Mouse (Mus musculus): Measurements from ENCODE around the gene Gfra1. TPM values are rescaled to one million over a fixed set of nuclear protein-coding genes. Genes with fewer than 3 reads are reported as not detected.

Gfra1 gene
- polyA plus RNA-seq, 1 experiment from 2014 or later: 6.0 TPM

GRCm38 (mm10) chr19:58251698-58252097, 204.0 kb downstream of the Gfra1 start:
- no peak for DNase-seq (ENCODE audit: low spot score)
- peaks cover 43% of the 10 kb centered on the region for H3K27me3 ChIP-seq (ENCODE audit: insufficient read depth, poor library complexity, severe bottlenecking)
- H3K9me3 ChIP-seq: no peaks in the 10 kb centered on the region
- H3K36me3 ChIP-seq: no peaks in the 10 kb centered on the region
- WGBS: 76% methylated on average over 4 of the region's 4 CpGs
- peaks cover 10% of the 10 kb centered on the region; the same call in 1 of the 2 replicates for H3K4me1 ChIP-seq
- no peak overlapping the region for H3K27ac ChIP-seq
- no peak overlapping the region for H3K4me3 ChIP-seq

GRCm38 (mm10) chr19:58251095-58251494, 204.6 kb downstream of the Gfra1 start:
- WGBS: 49% methylated on average over 6 of the region's 6 CpGs
- Histone ChIP-seq H3K27me3 (ENCODE audit: insufficient read depth, poor library complexity, severe bottlenecking) (peaks cover 43% of the 10 kb centered on the region), H3K4me3 (no peak overlapping the region), H3K27ac (no peak overlapping the region), H3K4me1 (peaks cover 10% of the 10 kb centered on the region; the same call in 1 of the 2 replicates), H3K9me3 (no peaks in the 10 kb centered on the region), H3K36me3 (no peaks in the 10 kb centered on the region)
- DNase-seq (ENCODE audit: low spot score): no peak

- H3K9me3 ChIP-seq: no peaks in the 10 kb centered on the region
- no peak overlapping the region for H3K4me3 ChIP-seq
- H3K27ac ChIP-seq: no peak overlapping the region
- 82% methylated on average over 8 of the region's 8 CpGs for WGBS
- H3K27me3 ChIP-seq (ENCODE audit: insufficient read depth, poor library complexity, severe bottlenecking): peaks cover 49% of the 10 kb centered on the region
- no peak for DNase-seq (ENCODE audit: low spot score)
- peaks cover 10% of the 10 kb centered on the region; the same call in 1 of the 2 replicates for H3K4me1 ChIP-seq
- no peaks in the 10 kb centered on the region for H3K36me3 ChIP-seq
These were observed 205.5 kb downstream of the Gfra1 start for GRCm38 (mm10) chr19:58250237-58250636.

DNA sequence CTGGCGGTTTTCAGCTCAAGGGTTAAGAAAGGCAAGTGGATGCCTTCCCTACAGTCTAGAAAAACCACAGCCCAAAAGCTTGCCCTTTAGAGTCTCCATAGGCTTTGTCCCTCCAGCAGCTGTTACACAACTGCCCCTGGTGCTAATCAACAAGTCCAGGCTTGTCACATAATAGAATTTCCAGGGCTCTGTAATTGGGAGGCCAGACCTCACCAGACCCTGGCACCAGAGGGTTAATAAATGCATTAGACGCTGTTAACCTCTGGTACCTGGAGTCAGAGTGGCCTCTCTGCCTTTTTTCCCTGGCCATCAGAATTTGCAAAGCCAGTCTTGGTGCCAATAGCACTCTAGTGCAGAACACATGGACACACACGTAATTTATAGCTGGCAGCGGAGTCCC, 211.6 kb downstream of the Gfra1 start:
- DNase-seq (ENCODE audit: low spot score): no peak
- H3K27ac ChIP-seq: no peak overlapping the region
- H3K9me3 ChIP-seq: no peaks in the 10 kb centered on the region
- H3K27me3 ChIP-seq (ENCODE audit: insufficient read depth, poor library complexity, severe bottlenecking): peaks cover 16% of the 10 kb centered on the region; the same call in 1 of the 2 replicates
- 57% methylated on average over 4 of the region's 4 CpGs for WGBS
- peaks cover 16% of the 10 kb centered on the region for H3K4me1 ChIP-seq
- H3K4me3 ChIP-seq: no peak overlapping the region
- H3K36me3 ChIP-seq: no peaks in the 10 kb centered on the region

DNA sequence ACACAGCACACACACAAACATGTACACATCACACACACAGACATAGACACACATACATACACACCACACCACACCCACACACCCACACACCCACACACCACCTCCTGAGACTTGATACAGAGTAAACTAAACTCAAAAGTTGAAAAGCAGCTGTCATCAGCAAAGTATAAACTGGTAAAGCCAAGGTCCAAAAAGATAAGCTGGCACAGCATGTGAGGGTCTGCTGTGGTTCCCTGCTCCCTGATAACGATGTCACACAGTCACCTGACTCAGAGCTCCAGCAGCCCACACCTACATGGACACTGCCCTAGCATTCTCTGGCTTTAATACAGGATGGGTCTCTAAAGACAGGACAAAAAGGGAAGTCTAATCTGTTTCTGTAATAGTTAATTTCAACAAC, 212.1 kb downstream of the Gfra1 start:
- peaks cover 16% of the 10 kb centered on the region for H3K4me1 ChIP-seq
- WGBS: 40% methylated on average over 1 of the region's 1 CpGs
- no peaks in the 10 kb centered on the region for H3K9me3 ChIP-seq
- H3K4me3 ChIP-seq: no peak overlapping the region
- H3K27me3 ChIP-seq (ENCODE audit: insufficient read depth, poor library complexity, severe bottlenecking): peaks cover 13% of the 10 kb centered on the region; the same call in 1 of the 2 replicates
- no peaks in the 10 kb centered on the region for H3K36me3 ChIP-seq
- DNase-seq (ENCODE audit: low spot score): no peak
- no peak overlapping the region for H3K27ac ChIP-seq

GRCm38 (mm10) chr19:58238325-58238724, 217.4 kb downstream of the Gfra1 start:
- no peak overlapping the region for H3K4me3 ChIP-seq
- H3K36me3 ChIP-seq: no peaks in the 10 kb centered on the region
- DNase-seq (ENCODE audit: low spot score): no peak
- WGBS: 72% methylated on average over 8 of the region's 8 CpGs
- H3K9me3 ChIP-seq: no peaks in the 10 kb centered on the region
- H3K27me3 ChIP-seq (ENCODE audit: insufficient read depth, poor library complexity, severe bottlenecking): no peaks in the 10 kb centered on the region
- peaks cover under 1% of the 10 kb centered on the region; the same call in 1 of the 2 replicates for H3K4me1 ChIP-seq
- H3K27ac ChIP-seq: no peak overlapping the region

DNA sequence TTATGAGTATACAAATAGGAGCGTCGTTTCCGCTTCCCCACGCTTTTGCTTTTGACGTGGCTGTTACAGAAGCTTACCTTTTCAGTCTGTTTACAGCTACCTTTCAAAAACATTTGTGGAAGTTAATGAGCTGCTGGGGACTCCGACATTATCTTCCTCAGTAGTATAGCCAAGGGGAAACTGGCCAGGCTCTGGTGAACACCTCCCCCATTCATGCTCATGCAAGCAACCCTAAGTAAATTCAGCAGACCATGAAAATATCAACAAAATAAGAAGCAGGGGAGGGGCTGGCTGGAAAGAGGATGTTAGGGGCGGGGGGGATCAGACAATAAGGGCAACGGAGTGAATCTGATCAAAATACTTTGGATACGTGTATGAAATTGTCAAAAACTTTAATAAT, 228.0 kb downstream of the Gfra1 start:
- Histone ChIP-seq H3K27ac (no peak overlapping the region), H3K27me3 (ENCODE audit: insufficient read depth, poor library complexity, severe bottlenecking) (0 out of 2 replicates have a peak, but pooled peaks cover 7% of the 10 kb centered on the region), H3K4me3 (no peak overlapping the region), H3K4me1 (no peaks in the 10 kb centered on the region), H3K9me3 (no peaks in the 10 kb centered on the region), H3K36me3 (no peaks in the 10 kb centered on the region)
- DNase-seq (ENCODE audit: low spot score): no peak
- WGBS: 83% methylated on average over 9 of the region's 9 CpGs

GRCm38 (mm10) chr19:58226882-58227281, 228.8 kb downstream of the Gfra1 start:
- WGBS: 61% methylated on average over 3 of the region's 3 CpGs
- H3K4me3 ChIP-seq: no peak overlapping the region

DNA sequence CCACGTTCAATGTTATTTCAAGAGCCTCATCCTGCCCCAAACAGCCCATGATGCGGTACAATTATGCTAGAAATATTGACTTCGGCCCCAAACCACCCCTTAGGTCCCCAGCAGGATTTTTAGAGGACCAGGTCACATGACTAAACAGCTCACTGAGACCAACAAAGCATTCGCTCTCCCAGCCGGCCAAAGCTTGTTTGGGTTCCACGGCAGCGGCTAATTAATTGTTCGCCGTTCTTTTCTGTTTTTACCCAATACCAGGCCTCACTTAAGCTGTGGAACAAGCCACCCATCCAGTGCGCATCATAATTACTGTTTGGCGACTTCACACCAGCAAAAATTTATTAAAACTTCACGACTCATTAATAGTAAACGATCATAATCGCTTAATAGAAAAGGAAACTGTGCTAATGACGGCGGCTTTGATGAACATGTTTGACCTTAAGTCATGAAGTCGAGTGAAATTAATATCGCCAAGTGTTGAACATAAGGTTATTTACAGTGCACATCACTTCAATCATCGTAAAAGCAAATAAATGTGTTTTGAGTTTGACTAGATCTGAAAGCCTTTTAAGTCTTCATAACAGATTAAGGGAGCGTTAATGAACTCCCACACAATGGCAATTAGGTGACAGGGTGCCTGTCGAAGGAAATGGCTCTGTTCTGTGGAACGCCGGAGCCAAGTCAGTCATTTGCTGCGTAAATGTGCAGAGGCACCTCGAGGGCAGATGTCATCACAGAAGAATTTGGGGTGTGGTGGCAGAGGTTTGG, 235.5 kb downstream of the Gfra1 start:
- Histone ChIP-seq H3K4me1 (no peaks in the 10 kb centered on the region; the same call in 1 of the 2 replicates), H3K27me3 (ENCODE audit: insufficient read depth, poor library complexity, severe bottlenecking) (peaks cover 5% of the 10 kb centered on the region; the same call in 1 of the 2 replicates), H3K36me3 (no peaks in the 10 kb centered on the region), H3K9me3 (no peaks in the 10 kb centered on the region), H3K4me3 (no peak overlapping the region), H3K27ac (no peak overlapping the region)
- DNase-seq (ENCODE audit: low spot score): no peak
- WGBS: 80% methylated on average over 25 of the region's 25 CpGs

More at GRCm38 (mm10) chr19:58226882-58227281, 228.8 kb downstream of the Gfra1 start:
- Histone ChIP-seq H3K9me3 (no peaks in the 10 kb centered on the region), H3K4me1 (no peaks in the 10 kb centered on the region; the same call in 1 of the 2 replicates), H3K36me3 (no peaks in the 10 kb centered on the region), H3K27me3 (ENCODE audit: insufficient read depth, poor library complexity, severe bottlenecking) (0 out of 2 replicates have a peak, but pooled peaks cover 7% of the 10 kb centered on the region), H3K27ac (no peak overlapping the region)
- no peak for DNase-seq (ENCODE audit: low spot score)

DNA sequence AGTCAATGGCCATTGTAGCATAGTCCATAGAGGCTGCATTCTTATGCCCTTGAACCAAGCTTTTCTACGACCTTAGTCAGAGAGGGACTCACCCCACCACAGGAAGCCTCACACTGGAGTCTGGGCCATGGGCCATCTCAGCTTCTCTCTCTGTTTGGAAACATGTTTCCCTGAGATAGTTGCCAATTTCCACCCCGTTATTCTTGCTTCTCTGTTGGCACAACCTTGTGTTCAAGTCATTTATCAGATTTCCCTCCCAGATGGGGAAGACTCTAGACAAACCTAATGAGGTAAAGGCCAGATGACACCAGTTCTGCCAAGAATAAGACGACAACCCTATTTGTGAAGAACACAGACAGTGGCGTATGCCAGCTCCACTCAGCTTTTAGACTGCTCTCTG, 238.1 kb downstream of the Gfra1 start:
- H3K9me3 ChIP-seq: no peaks in the 10 kb centered on the region
- no peak overlapping the region for H3K27ac ChIP-seq
- H3K4me1 ChIP-seq: no peaks in the 10 kb centered on the region; the same call in 1 of the 2 replicates
- WGBS: 81% methylated on average over 4 of the region's 4 CpGs
- no peaks in the 10 kb centered on the region for H3K36me3 ChIP-seq
- H3K4me3 ChIP-seq: no peak overlapping the region
- DNase-seq (ENCODE audit: low spot score): no peak
- H3K27me3 ChIP-seq (ENCODE audit: insufficient read depth, poor library complexity, severe bottlenecking): peaks cover 5% of the 10 kb centered on the region; the same call in 1 of the 2 replicates

DNA sequence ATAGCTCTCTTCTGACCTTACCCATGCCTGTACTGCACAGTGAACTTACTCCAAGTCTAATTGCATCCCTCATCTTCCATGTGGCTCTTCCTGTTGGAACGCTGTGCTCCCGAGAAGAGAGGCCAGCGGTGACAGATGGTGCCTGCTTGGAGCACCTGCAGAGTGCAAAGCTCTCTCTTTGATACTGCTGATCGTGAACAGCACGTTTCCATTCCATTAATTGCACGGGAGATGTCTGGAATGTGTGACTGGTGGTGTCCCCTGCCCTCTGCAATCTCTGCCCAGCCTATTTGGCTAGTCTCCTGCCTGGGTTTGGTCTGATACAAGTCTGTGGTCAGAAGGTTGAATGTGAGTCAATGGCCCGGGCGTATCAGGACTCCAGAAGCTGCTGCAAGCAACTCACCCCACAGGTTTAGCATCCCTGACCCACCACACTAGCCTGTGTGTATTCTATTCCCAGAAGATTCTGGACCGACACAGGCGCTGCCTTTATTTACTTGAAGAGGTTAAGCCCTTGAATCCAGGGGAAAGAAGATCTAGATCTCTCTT, 249.1 kb downstream of the Gfra1 start:
- no peak for DNase-seq (ENCODE audit: low spot score)
- H3K27ac ChIP-seq: no peak overlapping the region
- no peaks in the 10 kb centered on the region for H3K9me3 ChIP-seq
- H3K27me3 ChIP-seq (ENCODE audit: insufficient read depth, poor library complexity, severe bottlenecking): peaks cover 10% of the 10 kb centered on the region; the same call in 1 of the 2 replicates
- H3K36me3 ChIP-seq: no peaks in the 10 kb centered on the region
- 71% methylated on average over 10 of the region's 10 CpGs for WGBS
- H3K4me1 ChIP-seq: no peaks in the 10 kb centered on the region
- H3K4me3 ChIP-seq: no peak overlapping the region

DNA sequence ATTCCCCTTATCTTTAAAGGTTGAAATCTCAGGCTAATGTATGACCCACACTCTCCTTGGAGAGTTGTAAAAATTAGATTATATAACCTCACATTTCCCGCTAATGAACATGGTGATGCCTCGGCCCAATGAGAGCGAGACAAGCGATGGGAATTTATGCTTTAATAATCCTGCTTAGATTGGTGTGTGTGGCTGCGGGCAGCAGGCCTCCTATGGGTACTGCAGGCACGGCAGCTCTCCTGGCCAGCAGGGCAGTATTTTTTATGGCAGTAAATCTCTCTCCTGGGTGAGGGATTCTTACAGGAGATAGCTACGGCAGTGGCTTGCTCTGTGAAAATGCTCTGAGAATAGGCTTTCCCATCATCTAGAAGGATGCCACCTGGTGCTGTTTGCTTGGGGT, 250.2 kb downstream of the Gfra1 start:
- 88% methylated on average over 7 of the region's 7 CpGs for WGBS
- Histone ChIP-seq H3K9me3 (no peaks in the 10 kb centered on the region), H3K27me3 (ENCODE audit: insufficient read depth, poor library complexity, severe bottlenecking) (peaks cover 10% of the 10 kb centered on the region; the same call in 1 of the 2 replicates), H3K4me3 (no peak overlapping the region), H3K4me1 (no peaks in the 10 kb centered on the region), H3K36me3 (no peaks in the 10 kb centered on the region), H3K27ac (no peak overlapping the region)
- no peak for DNase-seq (ENCODE audit: low spot score)

GRCm38 (mm10) chr19:58202627-58203026, 253.1 kb downstream of the Gfra1 start:
- no peak overlapping the region for H3K4me3 ChIP-seq
- peaks cover 10% of the 10 kb centered on the region; the same call in 1 of the 2 replicates for H3K27me3 ChIP-seq (ENCODE audit: insufficient read depth, poor library complexity, severe bottlenecking)
- H3K27ac ChIP-seq: no peak overlapping the region
- WGBS: 77% methylated on average over 5 of the region's 5 CpGs
- no peaks in the 10 kb centered on the region for H3K4me1 ChIP-seq
- H3K36me3 ChIP-seq: no peaks in the 10 kb centered on the region
- DNase-seq (ENCODE audit: low spot score): no peak
- H3K9me3 ChIP-seq: no peaks in the 10 kb centered on the region

All from heart, embryonic 10.5 days (tissue).